Mouse (Mus musculus): ENCODE data around the gene Olfr194. TPM values are rescaled to one million over a fixed set of nuclear protein-coding genes. Genes with fewer than 3 reads are reported as not detected.

Gene Olfr194
- polyA plus RNA-seq, 1 experiment from 2014 or later = not detected

Other genes starting within 250 kb of the Olfr194 start
- not detected in 3 replicates for gene Olfr177, start 246.3 kb downstream of the Olfr194 start, polyA plus RNA-seq (2018)
- gene Olfr178, start 229.0 kb downstream of the Olfr194 start, polyA plus RNA-seq (2018) = not detected in 3 replicates
- not detected in 3 replicates for gene Olfr181, start 192.3 kb downstream of the Olfr194 start, polyA plus RNA-seq (2018)
- not detected in 3 replicates for gene Olfr180, start 191.7 kb downstream of the Olfr194 start, polyA plus RNA-seq (2018)
- not detected in 3 replicates for gene Olfr183, start 125.7 kb downstream of the Olfr194 start, polyA plus RNA-seq (2018)
- gene Olfr186, start 90.8 kb downstream of the Olfr194 start, polyA plus RNA-seq (2018) = not detected in 3 replicates
- not detected in 3 replicates for gene Olfr187, start 81.3 kb downstream of the Olfr194 start, polyA plus RNA-seq (2018)
- not detected in 3 replicates for gene Olfr190, start 43.1 kb downstream of the Olfr194 start, polyA plus RNA-seq (2018)
- not detected in 3 replicates for gene Olfr191, start 31.2 kb downstream of the Olfr194 start, polyA plus RNA-seq (2018)
- not detected in 3 replicates for gene Olfr193, start 9.2 kb downstream of the Olfr194 start, polyA plus RNA-seq (2018)
- not detected in 3 replicates for gene Olfr195, start 26.0 kb upstream of the Olfr194 start, polyA plus RNA-seq (2018)
- not detected in 3 replicates for gene Olfr196, start 49.4 kb upstream of the Olfr194 start, polyA plus RNA-seq (2018)
- not detected in 3 replicates for gene Olfr198, start 82.5 kb upstream of the Olfr194 start, polyA plus RNA-seq (2018)
- gene Olfr199, start 98.7 kb upstream of the Olfr194 start, polyA plus RNA-seq (2018) = not detected in 3 replicates
- not detected in 3 replicates for gene Olfr201, start 151.6 kb upstream of the Olfr194 start, polyA plus RNA-seq (2018)
- not detected in 3 replicates for gene Olfr202, start 165.7 kb upstream of the Olfr194 start, polyA plus RNA-seq (2018)
- gene Olfr203, start 177.8 kb upstream of the Olfr194 start, polyA plus RNA-seq (2018) = not detected in 3 replicates
- not detected in 3 replicates for gene Olfr204, start 197.2 kb upstream of the Olfr194 start, polyA plus RNA-seq (2018)
- gene Olfr205, start 210.1 kb upstream of the Olfr194 start, polyA plus RNA-seq (2018) = not detected in 3 replicates
- gene Olfr206, start 228.2 kb upstream of the Olfr194 start, polyA plus RNA-seq (2018) = not detected in 3 replicates
- not detected in 3 replicates for gene Olfr209, start 242.9 kb upstream of the Olfr194 start, polyA plus RNA-seq (2018)